ENCODE assay signal across 23 mouse cellular contexts in genomic region chr4:18694076-18694475, GRCm38 (mm10).
DNase-seq lines count a peak whose midpoint lies in the region; ATAC-seq and TF ChIP-seq lines count a peak whose summit lies in the region.
"Had no signal": no experiment of that assay in that cellular context is flagged by ENCODE, and none has a peak within 500 bp of the region (broad histone marks: within the 10 kb centered on the region; RNA-seq: fewer than 3 reads in every experiment).

No protein-coding gene starts in this region.

- TF ChIP-seq POLR2A in limb, embryonic 14.5 days (IDR thresholded peaks at IDR 0.05; ENCODE audit: borderline replicate concordance, extremely low read depth, insufficient read depth, insufficient read length): no peak

- no peak for ATAC-seq in limb, embryonic 14.5 days (ENCODE audit: low FRiP score, low read depth)
- ATAC-seq in embryonic facial prominence, embryonic 14.5 days (ENCODE audit: low read depth): no peak
- ATAC-seq: activated CD4-positive, CD25-positive, alpha-beta regulatory T cell, adult 4 months; forebrain, embryonic 13.5 days; forebrain, embryonic 16.5 days had no signal

- no peak overlapping the region for H3K27ac ChIP-seq in limb, embryonic 14.5 days (replicated peaks; ENCODE audit: low read depth, low read length)
- H3K27ac ChIP-seq in limb, embryonic 10.5 days: no peak overlapping the region
- no peak overlapping the region for H3K27ac ChIP-seq in embryonic facial prominence, embryonic 14.5 days (replicated peaks; ENCODE audit: low read depth, low read length)
- H3K27ac ChIP-seq: embryonic facial prominence, embryonic 13.5 days; forebrain, embryonic 10.5 days; forebrain, embryonic 13.5 days; gastrocnemius, adult 2 months; hindbrain, embryonic 12.5 days; hindbrain, embryonic 15.5 days had no signal

- no peaks in the 10 kb centered on the region for H3K27me3 ChIP-seq in limb, embryonic 14.5 days (ENCODE audit: control insufficient read depth, insufficient read depth, low read length)
- H3K27me3 ChIP-seq in limb, embryonic 10.5 days (ENCODE audit: low read depth, poor library complexity, severe bottlenecking): no peaks in the 10 kb centered on the region
- no peaks in the 10 kb centered on the region for H3K27me3 ChIP-seq in embryonic facial prominence, embryonic 14.5 days (replicated peaks; ENCODE audit: control insufficient read depth, insufficient read depth, low read length)
- H3K27me3 ChIP-seq: embryonic facial prominence, embryonic 13.5 days; forebrain, embryonic 13.5 days; hindbrain, embryonic 12.5 days; hindbrain, embryonic 15.5 days had no signal

- no peak overlapping the region for H3K4me3 ChIP-seq in limb, embryonic 14.5 days (replicated peaks; ENCODE audit: low read length)
- H3K4me3 ChIP-seq in limb, embryonic 10.5 days: no peak overlapping the region
- no peak overlapping the region for H3K4me3 ChIP-seq in embryonic facial prominence, embryonic 14.5 days (ENCODE audit: low read depth, low read length)
- H3K4me3 ChIP-seq: embryonic facial prominence, embryonic 13.5 days; forebrain, embryonic 10.5 days; forebrain, embryonic 13.5 days; gastrocnemius, adult 2 months; hindbrain, embryonic 12.5 days; hindbrain, embryonic 15.5 days had no signal

- DNase-seq in embryo, embryonic 10.5 days (ENCODE audit: low spot score): peak; percentile 50
- DNase-seq in embryo, embryonic 9.5 days (ENCODE audit: extremely low spot score): no peak
- peak; percentile 28 for DNase-seq in limb, embryonic 14.5 days (ENCODE audit: low spot score)
- DNase-seq in limb, embryonic 10.5 days (ENCODE audit: low spot score): no peak
- peak; percentile 13 for DNase-seq in embryonic facial prominence, embryonic 14.5 days (ENCODE audit: low spot score)
- no peak for DNase-seq in thymus, postnatal 4 days
- DNase-seq: adrenal gland, adult 8-10 months; adrenal gland, postnatal 25 days; cerebellum, adult 11-12 months; cerebellum, adult 8-10 months; cerebellum, postnatal 10 days; cerebellum, postnatal 36 days; gastrocnemius, adult 2 months; gastrocnemius, postnatal 14 days; heart, adult 11 months had no signal

- H3K4me1 ChIP-seq in limb, embryonic 14.5 days (ENCODE audit: control insufficient read depth, insufficient read depth, low read length): no peaks in the 10 kb centered on the region
- no peaks in the 10 kb centered on the region for H3K4me1 ChIP-seq in limb, embryonic 10.5 days
- no peaks in the 10 kb centered on the region; the same call in 1 of the 2 replicates for H3K4me1 ChIP-seq in embryonic facial prominence, embryonic 14.5 days (ENCODE audit: control insufficient read depth, insufficient read depth, low read length)
- H3K4me1 ChIP-seq: embryonic facial prominence, embryonic 13.5 days; forebrain, embryonic 10.5 days; forebrain, embryonic 13.5 days; hindbrain, embryonic 12.5 days; hindbrain, embryonic 15.5 days had no signal

- no peak overlapping the region for H3K4me2 ChIP-seq in limb, embryonic 14.5 days (replicated peaks; ENCODE audit: low read depth, low read length, severe bottlenecking)
- no peak overlapping the region for H3K4me2 ChIP-seq in embryonic facial prominence, embryonic 14.5 days (ENCODE audit: low read depth, low read length)
- H3K4me2 ChIP-seq: embryonic facial prominence, embryonic 13.5 days; forebrain, embryonic 13.5 days; heart, embryonic 11.5 days; hindbrain, embryonic 12.5 days; hindbrain, embryonic 15.5 days had no signal

- no peaks in the 10 kb centered on the region for H3K9me3 ChIP-seq in limb, embryonic 14.5 days (ENCODE audit: control insufficient read depth, low read length)
- H3K9me3 ChIP-seq in limb, embryonic 10.5 days (replicated peaks): no peaks in the 10 kb centered on the region
- 0 out of 2 replicates have a peak, but pooled peaks cover 2% of the 10 kb centered on the region for H3K9me3 ChIP-seq in embryonic facial prominence, embryonic 14.5 days (ENCODE audit: control insufficient read depth, low read length)
- H3K9me3 ChIP-seq: forebrain, embryonic 10.5 days; forebrain, embryonic 13.5 days; hindbrain, embryonic 12.5 days; hindbrain, embryonic 15.5 days had no signal

- H3K36me3 ChIP-seq in limb, embryonic 14.5 days (ENCODE audit: control insufficient read depth, insufficient read depth, low read length): no peaks in the 10 kb centered on the region
- no peaks in the 10 kb centered on the region for H3K36me3 ChIP-seq in limb, embryonic 10.5 days
- no peaks in the 10 kb centered on the region for H3K36me3 ChIP-seq in embryonic facial prominence, embryonic 14.5 days (ENCODE audit: control insufficient read depth, insufficient read depth, low read length)
- H3K36me3 ChIP-seq: embryonic facial prominence, embryonic 13.5 days; forebrain, embryonic 10.5 days; hindbrain, embryonic 12.5 days; hindbrain, embryonic 15.5 days had no signal

- H3K9ac ChIP-seq in limb, embryonic 14.5 days (ENCODE audit: low read depth, low read length, severe bottlenecking): no peak overlapping the region
- no peak overlapping the region for H3K9ac ChIP-seq in embryonic facial prominence, embryonic 14.5 days (ENCODE audit: low read depth, low read length)
- H3K9ac ChIP-seq: embryonic facial prominence, embryonic 13.5 days; forebrain, embryonic 13.5 days; hindbrain, embryonic 12.5 days; hindbrain, embryonic 15.5 days had no signal

Comparison
In these comparisons a context has a peak if more than half of its experiments do, and no peak if none do; other contexts are left out.
1. DNase-seq: peak in embryo, embryonic 10.5 days (single experiment), limb, embryonic 14.5 days (single experiment) and embryonic facial prominence, embryonic 14.5 days (single experiment); none in embryo, embryonic 9.5 days (single experiment), limb, embryonic 10.5 days (single experiment) and thymus, postnatal 4 days (single experiment).